Mouse (Mus musculus): ENCODE results near the gene Oat. TPM values are rescaled to one million over a fixed set of nuclear protein-coding genes. Genes with fewer than 3 reads are reported as not detected.

Gene Oat
- 84.0 and 103 TPM in 2 replicates for polyA plus RNA-seq (2015; fragmentation: Nextera tagmentation; extraction: Ambion mirVana)

DNA sequence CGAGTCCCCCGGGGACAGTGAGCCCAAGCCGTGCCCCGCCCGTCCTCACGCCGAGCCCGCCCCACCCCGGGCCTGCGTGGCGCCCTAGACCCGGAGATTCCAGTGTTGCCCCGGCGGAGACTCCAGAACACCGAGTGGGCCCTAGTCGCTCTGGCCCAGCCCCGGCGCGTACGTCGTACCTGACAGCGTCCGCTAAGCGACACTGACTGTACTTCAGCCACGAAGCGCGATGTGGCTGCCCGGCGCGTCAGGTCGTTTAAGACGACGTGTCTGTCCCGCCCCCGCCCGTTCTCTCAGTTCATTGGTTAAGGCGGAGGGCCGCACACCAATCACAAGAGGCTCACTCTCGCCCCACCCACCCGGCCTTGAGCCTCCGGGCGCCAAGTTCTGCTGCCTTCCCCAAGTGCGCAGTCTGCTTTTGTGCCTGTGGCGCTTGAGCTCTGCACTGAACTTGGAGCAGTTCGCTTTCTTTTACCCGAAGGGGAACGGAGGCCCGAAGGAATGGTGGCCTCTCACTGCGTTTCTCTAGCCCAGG, at the start of gene Oat:
Oat (minus strand) TSS at position 283 of the 535 bp plus-strand sequence.

DNA sequence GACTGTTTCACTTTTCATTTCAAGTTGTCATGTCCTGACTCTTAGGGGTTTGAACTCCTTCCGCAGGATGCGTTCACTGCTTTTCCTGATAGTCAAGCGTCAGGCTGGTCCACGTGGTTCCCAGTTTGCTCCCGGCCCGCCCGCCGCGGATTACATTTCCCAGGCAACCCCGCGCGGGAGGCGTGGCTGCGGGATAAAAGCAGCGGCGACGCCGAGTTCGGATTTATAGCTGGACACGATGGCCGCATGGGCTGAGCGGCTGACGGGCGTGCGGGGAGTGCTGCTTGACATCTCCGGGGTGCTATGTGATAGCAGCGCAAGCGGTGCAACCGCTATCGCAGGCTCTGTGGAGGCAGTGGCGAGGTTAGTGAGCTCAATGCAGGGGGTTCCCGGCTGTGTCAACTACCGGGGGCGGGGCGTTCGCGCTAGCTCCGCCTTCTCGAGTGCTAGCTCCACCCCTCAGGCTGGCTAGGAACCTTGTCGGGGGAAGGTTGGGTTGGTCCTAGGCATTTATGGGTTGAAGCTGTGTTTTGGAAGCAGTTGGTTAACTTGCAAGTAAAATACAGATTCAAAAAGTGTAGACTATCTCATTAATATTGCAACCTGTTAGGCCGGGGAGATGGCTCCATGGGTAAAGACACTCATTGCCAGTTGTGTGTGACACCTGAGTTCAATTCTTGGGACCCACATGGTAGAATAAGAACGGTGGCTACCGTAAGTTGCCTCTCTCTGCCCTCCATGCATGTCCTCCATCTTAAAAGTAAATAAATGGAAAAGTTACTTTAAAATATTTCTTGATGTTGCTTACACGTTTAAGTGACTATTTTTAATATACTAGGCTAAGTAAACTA, 34.5 kb upstream of the Oat start, which contains the start of gene Lhpp:
Lhpp (plus strand) TSS at position 171 of the 851 bp plus-strand sequence.

DNA sequence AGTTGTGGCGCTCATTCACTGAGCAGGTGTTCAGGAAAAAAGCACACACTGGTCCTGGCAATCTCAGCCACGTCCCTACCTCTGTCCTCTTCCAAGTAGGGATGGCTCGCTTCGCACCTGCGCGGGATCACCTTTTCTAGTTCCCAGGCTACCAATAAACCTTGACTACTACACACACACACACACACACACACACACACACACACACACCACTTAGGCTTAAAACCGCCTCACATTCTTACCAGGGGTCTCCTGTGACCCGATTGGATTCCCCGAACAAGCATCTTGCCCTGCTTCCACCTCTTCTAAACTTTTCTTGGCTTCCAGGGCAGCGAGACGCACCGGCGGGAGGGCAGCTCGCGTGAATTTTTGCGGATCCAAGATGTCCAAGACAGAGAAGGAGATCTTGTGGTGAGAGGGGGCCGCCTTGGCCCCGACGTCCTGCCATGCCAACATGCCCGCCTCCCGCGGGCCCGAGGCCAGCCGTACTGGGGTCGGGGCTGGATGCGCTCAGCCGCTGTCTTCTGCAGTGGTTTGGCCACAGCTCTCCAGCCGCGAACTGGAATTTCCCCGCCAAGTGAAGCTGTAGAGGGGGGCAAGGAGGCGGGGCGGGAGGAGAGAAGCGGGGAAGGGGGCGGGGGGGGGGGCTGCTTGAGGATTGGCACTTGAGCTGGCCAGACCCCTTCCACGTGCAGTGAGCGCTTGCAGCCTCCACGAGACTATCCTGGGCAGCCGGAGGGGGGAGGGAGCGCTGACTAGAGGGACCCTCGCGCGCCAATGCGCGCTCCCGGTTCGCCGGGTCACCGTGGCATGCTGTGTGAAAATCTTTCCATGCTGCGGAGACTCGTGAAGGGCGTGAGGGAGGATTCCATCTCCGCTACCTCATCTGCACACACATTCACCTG, 23.1 kb upstream of the Oat start, which contains the start of gene Nkx1-2:
Nkx1-2 (minus strand) TSS at position 567 of the 905 bp plus-strand sequence.

Other genes starting within 250 kb of the Oat start
- gene Nkx1-2, start 23.2 kb upstream of the Oat start, polyA plus RNA-seq (2015; fragmentation: Nextera tagmentation; extraction: Ambion mirVana): not detected in 2 replicates
- gene Lhpp, start 34.2 kb upstream of the Oat start, polyA plus RNA-seq (2015; fragmentation: Nextera tagmentation; extraction: Ambion mirVana): 8.8 and 10.6 TPM in 2 replicates
- 15.1 and 17.7 TPM in 2 replicates for gene Fam53b, start 237.5 kb upstream of the Oat start, polyA plus RNA-seq (2015; fragmentation: Nextera tagmentation; extraction: Ambion mirVana)